Mouse (Mus musculus) ES-E14 (cell line): Measurements from ENCODE around the gene Tmem237.

Source experiments
- CHD2 ChIP-seq: IDR thresholded peaks from 2 replicates; pipeline ENCODE4 v1.6.1; 2014; ENCODE audit warnings: mild to moderate bottlenecking, low read depth, low read length, inconsistent platforms
- ZC3H11A ChIP-seq: IDR thresholded peaks from 2 replicates; pipeline ENCODE4 v1.6.1; 2012; ENCODE audit warnings: low read depth, mild to moderate bottlenecking, inconsistent platforms, low read length, borderline replicate concordance
- ZNF384 ChIP-seq: IDR thresholded peaks from 2 replicates; pipeline ENCODE4 v1.6.1; 2012; ENCODE audit warnings: low read depth, low read length, inconsistent platforms

GRCm38 (mm10) chr1:59161396-59161795 lies 41.2 kb upstream of the Tmem237 start:
- no peak for TF ChIP-seq CHD2
- TF ChIP-seq ZC3H11A, result no peak
- TF ChIP-seq ZNF384, result no peak
